In the genomic region with DNA sequence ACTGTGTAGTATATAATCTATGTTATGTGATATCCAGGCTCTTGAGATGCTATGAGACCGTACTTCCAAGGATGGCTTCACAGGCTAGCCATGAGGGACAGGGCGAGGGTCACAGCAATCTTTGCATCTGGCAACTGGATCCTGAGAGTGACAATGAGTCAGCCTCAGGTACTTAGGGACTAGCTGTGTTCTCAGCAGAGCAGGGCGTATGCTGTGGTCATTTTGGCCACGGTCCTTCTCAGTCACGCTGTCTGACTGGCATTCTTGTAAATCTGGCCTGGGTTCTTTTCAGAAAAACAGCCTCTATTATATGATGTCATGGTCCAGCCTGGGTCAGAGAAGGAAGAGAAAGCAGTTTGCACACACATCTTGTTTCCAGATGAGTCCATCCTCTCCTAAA, we compare ENCODE assay signal across 22 mouse cellular contexts. TPM values are rescaled to one million over a fixed set of nuclear protein-coding genes. Genes with fewer than 3 reads are reported as not detected.
"Had no signal": no experiment of that assay in that cellular context is flagged by ENCODE, and none has a peak within 500 bp of the region (broad histone marks: within the 10 kb centered on the region; RNA-seq: fewer than 3 reads in every experiment).

No protein-coding gene starts in this region.

- H3K27ac ChIP-seq: limb, embryonic 12.5 days; liver, embryonic 14.5 days; macrophage; midbrain, embryonic 12.5 days; midbrain, embryonic 15.5 days; neural tube, embryonic 12.5 days; neural tube, embryonic 15.5 days had no signal

- H3K9me3 ChIP-seq: limb, embryonic 12.5 days; limb, embryonic 15.5 days; midbrain, embryonic 12.5 days; midbrain, embryonic 15.5 days; neural tube, embryonic 12.5 days; neural tube, embryonic 15.5 days; stomach, embryonic 15.5 days had no signal

- H3K4me2 ChIP-seq: limb, embryonic 12.5 days; limb, embryonic 15.5 days; liver, embryonic 11.5 days; lung, embryonic 14.5 days; midbrain, embryonic 12.5 days; midbrain, embryonic 15.5 days; neural tube, embryonic 12.5 days; neural tube, embryonic 15.5 days; stomach, embryonic 15.5 days had no signal

- H3K4me3 ChIP-seq: limb, embryonic 12.5 days; limb, embryonic 15.5 days; midbrain, embryonic 12.5 days; midbrain, embryonic 15.5 days; neural tube, embryonic 12.5 days; neural tube, embryonic 15.5 days; stomach, embryonic 15.5 days had no signal

- H3K9ac ChIP-seq: limb, embryonic 12.5 days; limb, embryonic 15.5 days; liver, embryonic 14.5 days; liver, postnatal 0 days; lung, embryonic 14.5 days; midbrain, embryonic 12.5 days; midbrain, embryonic 15.5 days; neural tube, embryonic 12.5 days; neural tube, embryonic 15.5 days; stomach, embryonic 15.5 days had no signal

- H3K4me1 ChIP-seq: midbrain, embryonic 12.5 days; midbrain, embryonic 15.5 days; neural tube, embryonic 12.5 days had no signal

- H3K27me3 ChIP-seq: limb, embryonic 12.5 days; limb, embryonic 15.5 days; midbrain, embryonic 15.5 days; neural tube, embryonic 12.5 days; neural tube, embryonic 15.5 days; stomach, embryonic 15.5 days had no signal

- H3K36me3 ChIP-seq: limb, embryonic 12.5 days; limb, embryonic 15.5 days; midbrain, embryonic 12.5 days; midbrain, embryonic 15.5 days; neural tube, embryonic 12.5 days; neural tube, embryonic 15.5 days; stomach, embryonic 15.5 days had no signal

- DNase-seq: kidney, postnatal 14 days; kidney, postnatal 4 days; left cerebral cortex, postnatal 4 days; liver, postnatal 0 days; lung, embryonic 14.5 days; right cerebral cortex, adult 18-20 months; right cerebral cortex, postnatal 14 days; right cerebral cortex, postnatal 4 days; spleen, adult 18-20 months; thymus, postnatal 36 days had no signal

- ATAC-seq: liver, postnatal 0 days; lung, postnatal 0 days; midbrain, embryonic 15.5 days had no signal

RNA-seq across cellular contexts. Expression of gene Ramp2, which starts 9.0 kb away (rescaled TPM):
- total RNA-seq: megakaryocyte, adult 5-6 weeks had no signal
- polyA plus RNA-seq: macrophage had no signal

RNA-seq across cellular contexts. Expression of gene Wnk4, which starts 23.6 kb away (rescaled TPM):
- polyA plus RNA-seq: macrophage had no signal
